Mouse (Mus musculus): ENCODE data around the gene Pde6d.
"Not testable (repeated sequence)": the region's sequence is repeated elsewhere in the genome, so short reads cannot be mapped to it uniquely, and the experiment has no call there.

Gene Pde6d

GRCm38 (mm10) chr1:86569292-86569860 lies 13.1 kb downstream of the Pde6d start:
- no peak for DNase-seq (ENCODE audit: low read depth, low spot score)

- no peak for DNase-seq (ENCODE audit: low read depth, low spot score)
Measured at GRCm38 (mm10) chr1:86568409-86568808, 14.0 kb downstream of the Pde6d start.

- no peak for DNase-seq (ENCODE audit: low read depth, low spot score)
Measured at GRCm38 (mm10) chr1:86562663-86563062, 19.8 kb downstream of the Pde6d start.

- no peak for DNase-seq (ENCODE audit: low read depth, low spot score)
Measured at GRCm38 (mm10) chr1:86559232-86559631, 23.2 kb downstream of the Pde6d start.

GRCm38 (mm10) chr1:86557872-86558271 lies 24.6 kb downstream of the Pde6d start:
- DNase-seq (ENCODE audit: low read depth, low spot score) = no peak

- no peak for DNase-seq (ENCODE audit: low read depth, low spot score)
Measured at GRCm38 (mm10) chr1:86555665-86556064, 26.8 kb downstream of the Pde6d start.

GRCm38 (mm10) chr1:86551877-86552276 lies 30.6 kb downstream of the Pde6d start:
- no peak for DNase-seq (ENCODE audit: low read depth, low spot score)

GRCm38 (mm10) chr1:86551299-86551698 lies 31.1 kb downstream of the Pde6d start:
- DNase-seq (ENCODE audit: low read depth, low spot score) = no peak

- no peak for DNase-seq (ENCODE audit: low read depth, low spot score)
Measured at GRCm38 (mm10) chr1:86546797-86547196, 35.6 kb downstream of the Pde6d start.

GRCm38 (mm10) chr1:86542584-86542983 lies 39.8 kb downstream of the Pde6d start:
- no peak for DNase-seq (ENCODE audit: low read depth, low spot score)

- DNase-seq (ENCODE audit: low read depth, low spot score) = not testable (repeated sequence)
Measured at GRCm38 (mm10) chr1:86539583-86539982, 42.8 kb downstream of the Pde6d start.

GRCm38 (mm10) chr1:86538383-86538782 lies 44.0 kb downstream of the Pde6d start:
- DNase-seq (ENCODE audit: low read depth, low spot score) = peak; percentile 62

GRCm38 (mm10) chr1:86533411-86534130 lies 48.9 kb downstream of the Pde6d start:
- peak; percentile 73 for DNase-seq (ENCODE audit: low read depth, low spot score)

- DNase-seq (ENCODE audit: low read depth, low spot score) = peak; percentile 93
Measured at GRCm38 (mm10) chr1:86532362-86533051, 49.9 kb downstream of the Pde6d start.

GRCm38 (mm10) chr1:86531547-86532321 lies 50.7 kb downstream of the Pde6d start:
- no peak for DNase-seq (ENCODE audit: low read depth, low spot score)

- peak; percentile 67 for DNase-seq (ENCODE audit: low read depth, low spot score)
Measured at GRCm38 (mm10) chr1:86530871-86531546, 51.4 kb downstream of the Pde6d start.

GRCm38 (mm10) chr1:86529590-86529989 lies 52.8 kb downstream of the Pde6d start:
- DNase-seq (ENCODE audit: low read depth, low spot score) = no peak

- peak; percentile 63 for DNase-seq (ENCODE audit: low read depth, low spot score)
Measured at GRCm38 (mm10) chr1:86528571-86529180, 53.8 kb downstream of the Pde6d start.

GRCm38 (mm10) chr1:86527599-86528486 lies 54.6 kb downstream of the Pde6d start:
- peak; percentile 93 for DNase-seq (ENCODE audit: low read depth, low spot score)

Data from A20 (cell line).